Mouse (Mus musculus): ENCODE results near the gene Prox1.

- TF ChIP-seq CTCF (IDR thresholded peaks at IDR 0.05; ENCODE audit: low read depth) (no peak), EP300 (IDR thresholded peaks at IDR 0.05; ENCODE audit: low read depth) (no peak)
Observed at GRCm38 (mm10) chr1:190148661-190149232, 21.8 kb downstream of the Prox1 start.

All from liver, embryonic 14.5 days (tissue).